Mouse (Mus musculus) stomach, postnatal 0 days (tissue): Measurements from ENCODE around the gene Tapbp. TPM values are rescaled to one million over a fixed set of nuclear protein-coding genes. Genes with fewer than 3 reads are reported as not detected.

Experiments
- ATAC-seq: fragments of 200-750 bp; cut with Nextera tagmentation; 2 replicates; pipeline ENCODE4 v1.8.0; 2017; ENCODE audit not compliant: low FRiP score, low TSS enrichment
- DNase-seq: peaks from one replicate; pipeline ENCODE4 v3.0.0-alpha.2; 2016; ENCODE audit warnings: low spot score
- H3K27ac ChIP-seq: fragments of 300-500 bp; sonication (generic); replicated peaks from 2 replicates; pipeline ENCODE4 v1.5.1; 2014; ENCODE audit warnings: mild to moderate bottlenecking, control low read depth
- H3K27me3 ChIP-seq: fragments of 300-500 bp; sonication (generic); 2 replicates; pipeline ENCODE4 v1.6.1; 2014; ENCODE audit warnings: low read length; ENCODE audit not compliant: control insufficient read depth, insufficient read depth
- H3K36me3 ChIP-seq: fragments of 300-500 bp; sonication (generic); 2 replicates; pipeline ENCODE4 v1.6.1; 2014; ENCODE audit warnings: low read length, mixed read lengths; ENCODE audit not compliant: control insufficient read depth, insufficient read depth
- H3K4me1 ChIP-seq: fragments of 300-500 bp; sonication (generic); replicated peaks from 2 replicates; pipeline ENCODE4 v1.6.1; 2014; ENCODE audit warnings: antibody characterized with exemption; ENCODE audit not compliant: control insufficient read depth, insufficient read depth
- H3K4me2 ChIP-seq: fragments of 300-500 bp; sonication (generic); replicated peaks from 2 replicates; pipeline ENCODE4 v1.6.1; 2014; ENCODE audit warnings: low read depth, mild to moderate bottlenecking, control low read depth, moderate library complexity
- H3K4me3 ChIP-seq: fragments of 300-500 bp; sonication (generic); 2 replicates; pipeline ENCODE4 v1.5.1; 2014; ENCODE audit warnings: low read depth, low read length, control low read depth
- H3K9ac ChIP-seq: fragments of 300-500 bp; sonication (generic); 2 replicates; pipeline ENCODE4 v1.6.1; 2014; ENCODE audit warnings: mild to moderate bottlenecking, low read length, control low read depth, mixed read lengths
- H3K9me3 ChIP-seq: fragments of 300-500 bp; sonication (generic); 2 replicates; pipeline ENCODE4 v1.6.1; 2016; ENCODE audit warnings: low read length; ENCODE audit not compliant: control insufficient read depth
- CTCF ChIP-seq: IDR thresholded peaks from 2 replicates; pipeline ENCODE4 v1.5.1; 2016; ENCODE audit warnings: antibody characterized with exemption, low read depth, mild to moderate bottlenecking, moderate library complexity
- EP300 ChIP-seq: optimal IDR thresholded peaks from 2 replicates; pipeline ENCODE3; 2016; ENCODE audit warnings: antibody characterized with exemption
- WGBS: fragments of 180-500 bp; shearing (Covaris S2); extraction: QIAGEN DNeasy Blood & Tissue Kit; methylation state at CpG from one replicate; pipeline ENCODE4 v1.1.7; 2014; 5-methylcytosine and 5-hydroxymethylcytosine counted together
- polyA plus RNA-seq: library from polyadenylated mRNA; unstranded; fragments of >200 nt; fragmentation: Nextera tagmentation; extraction: Ambion mirVana; gene quantifications from 2 replicates; pipeline ENCODE4 v1.2.1, GENCODE M21; 2015

Tapbp gene
- polyA plus RNA-seq, 1 experiment from 2014 or later = 63.7 TPM

DNA sequence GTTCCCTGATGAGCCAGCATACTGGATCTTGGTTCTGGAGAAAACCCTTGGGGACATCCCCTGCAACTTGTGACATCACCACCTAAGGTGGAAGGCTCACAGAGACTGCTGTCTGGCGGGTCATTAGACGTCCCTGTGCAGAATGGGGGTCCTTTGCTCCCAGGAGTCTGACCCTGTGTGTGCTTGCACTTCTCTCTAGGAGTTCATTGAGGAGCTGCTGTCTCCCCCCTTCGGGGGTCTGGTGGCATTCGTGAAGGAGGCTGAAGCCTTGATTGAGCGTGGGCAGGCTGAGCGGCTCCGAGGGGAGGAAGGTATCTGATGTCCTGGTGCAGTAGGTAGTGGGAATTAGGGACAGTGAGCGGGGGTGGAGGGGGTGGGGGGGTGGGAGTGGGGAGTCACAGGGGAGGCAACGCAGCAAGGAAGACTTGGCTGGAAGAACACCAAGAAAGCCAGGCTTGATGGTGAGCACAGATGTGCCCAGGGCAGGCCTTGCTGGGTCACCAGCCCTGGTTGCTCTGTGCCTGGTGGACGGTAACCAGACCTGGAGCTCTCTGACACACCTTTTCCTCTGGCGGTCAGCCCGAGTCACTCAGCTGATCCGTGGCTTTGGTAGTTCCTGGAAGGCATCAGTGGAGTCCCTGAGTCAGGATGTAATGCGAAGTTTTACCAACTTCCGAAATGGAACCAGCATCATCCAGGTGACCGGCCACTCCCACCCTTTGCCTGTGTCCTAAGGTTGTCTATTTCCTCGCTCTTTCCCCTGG is 49.6 kb downstream of the Tapbp start:
- H3K4me3 ChIP-seq = no peak overlapping the region
- H3K9ac ChIP-seq = no peak overlapping the region
- no peaks in the 10 kb centered on the region; the same call in 1 of the 2 replicates for H3K36me3 ChIP-seq
- WGBS = 86% methylated on average over 17 of the region's 17 CpGs
- H3K27ac ChIP-seq = no peak overlapping the region
- no peak overlapping the region for H3K4me2 ChIP-seq
- DNase-seq = no peak
- H3K4me1 ChIP-seq = no peaks in the 10 kb centered on the region
- H3K27me3 ChIP-seq = no peaks in the 10 kb centered on the region
- no peaks in the 10 kb centered on the region for H3K9me3 ChIP-seq
- TF ChIP-seq EP300 = no peak
- no peak for TF ChIP-seq CTCF
- no peak for ATAC-seq

DNA sequence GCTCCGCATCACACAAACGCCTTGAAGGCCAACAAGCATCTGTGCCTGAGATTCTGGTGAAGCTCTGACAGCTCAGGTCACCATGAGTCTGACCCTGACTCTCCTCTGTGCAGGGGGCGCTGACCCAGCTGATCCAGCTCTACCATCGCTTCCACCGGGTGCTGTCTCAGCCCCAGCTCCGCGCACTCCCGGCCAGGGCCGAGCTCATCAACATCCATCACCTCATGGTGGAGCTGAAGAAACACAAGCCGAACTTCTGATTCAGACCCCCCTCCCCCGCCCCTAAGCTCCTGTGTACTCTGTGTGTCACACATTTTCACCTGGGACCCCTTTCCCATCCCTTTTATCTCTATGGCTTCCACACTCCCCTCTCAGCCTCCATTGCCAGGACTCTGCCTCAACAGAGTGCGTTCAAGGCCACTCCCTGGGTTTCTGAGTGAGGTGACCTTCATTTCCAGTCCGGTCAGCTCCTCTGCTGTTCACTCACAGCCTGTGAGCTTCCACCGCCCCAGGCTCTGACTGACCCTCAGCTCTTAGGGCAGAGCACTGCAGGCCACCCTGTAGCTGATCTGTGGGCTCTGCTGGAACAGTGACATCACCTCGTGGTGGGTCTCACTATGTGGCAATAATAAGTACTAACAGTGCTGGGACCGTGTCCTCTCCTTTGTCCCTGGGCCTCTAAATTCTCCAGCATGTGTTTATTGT is 50.3 kb downstream of the Tapbp start:
- TF ChIP-seq EP300 (no peak), CTCF (no peak)
- no peak for DNase-seq
- Histone ChIP-seq H3K27ac (no peak overlapping the region), H3K9ac (no peak overlapping the region), H3K27me3 (no peaks in the 10 kb centered on the region), H3K4me1 (no peaks in the 10 kb centered on the region), H3K36me3 (no peaks in the 10 kb centered on the region), H3K4me2 (no peak overlapping the region), H3K4me3 (no peak overlapping the region), H3K9me3 (no peaks in the 10 kb centered on the region)
- ATAC-seq = no peak; the same call in 1 of the 2 replicates
- 82% methylated on average over 16 of the region's 16 CpGs for WGBS

DNA sequence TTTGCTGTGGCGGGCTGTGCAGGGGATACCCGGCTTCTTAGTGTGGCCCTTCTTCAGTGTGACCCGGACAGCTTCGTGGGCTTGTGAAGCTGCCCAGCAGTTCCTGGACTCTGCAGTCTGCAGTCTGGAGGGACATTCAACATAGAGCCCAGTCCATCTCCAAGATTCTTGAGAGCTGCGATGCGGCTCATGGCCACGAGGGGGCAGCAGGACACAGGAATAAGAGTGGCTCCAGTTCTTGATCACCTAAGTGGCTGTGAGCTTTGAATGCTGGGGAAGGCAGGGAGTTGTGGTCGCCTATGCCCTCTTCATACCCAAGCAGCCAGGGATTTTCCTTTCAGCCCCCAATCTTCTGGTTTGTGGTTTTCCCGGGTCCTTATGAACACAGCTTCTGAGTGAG is 52.8 kb downstream of the Tapbp start:
- no peak overlapping the region for H3K27ac ChIP-seq
- peak; percentile 87 for DNase-seq
- H3K4me1 ChIP-seq = no peaks in the 10 kb centered on the region
- H3K27me3 ChIP-seq = no peaks in the 10 kb centered on the region
- no peak overlapping the region for H3K4me3 ChIP-seq
- WGBS = 2% methylated on average over 9 of the region's 9 CpGs
- ATAC-seq = peak; percentile 75
- H3K36me3 ChIP-seq = no peaks in the 10 kb centered on the region
- no peak overlapping the region for H3K4me2 ChIP-seq
- peak; percentile 92 for TF ChIP-seq CTCF
- TF ChIP-seq EP300 = no peak
- no peaks in the 10 kb centered on the region for H3K9me3 ChIP-seq
- H3K9ac ChIP-seq = no peak overlapping the region

DNA sequence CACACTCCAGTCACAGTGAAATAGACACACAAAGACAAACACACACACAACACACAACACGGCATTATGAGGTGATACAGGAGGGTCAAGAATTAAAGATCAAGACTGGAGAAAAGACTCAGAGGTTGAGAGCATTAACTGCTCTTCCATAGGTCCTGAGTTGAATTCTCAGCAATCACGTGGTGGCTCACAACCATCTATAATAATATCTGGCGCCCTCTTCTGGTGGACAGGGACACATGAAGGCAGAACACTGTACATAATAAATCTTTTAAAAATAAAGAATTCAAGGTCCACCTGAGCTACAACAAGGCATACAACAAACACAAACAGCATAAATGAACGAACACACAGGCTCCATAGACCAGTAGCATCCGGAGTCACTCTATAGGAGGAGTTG is 53.2 kb downstream of the Tapbp start:
- Histone ChIP-seq H3K36me3 (no peaks in the 10 kb centered on the region), H3K9ac (no peak overlapping the region), H3K9me3 (no peaks in the 10 kb centered on the region), H3K27me3 (no peaks in the 10 kb centered on the region), H3K4me2 (no peak overlapping the region), H3K4me3 (no peak overlapping the region), H3K4me1 (no peaks in the 10 kb centered on the region), H3K27ac (no peak overlapping the region)
- DNase-seq (no peak), ATAC-seq (peak; percentile 53)
- peak; percentile 61 for TF ChIP-seq CTCF
- TF ChIP-seq EP300 = no peak
- WGBS = 26% methylated on average over 5 of the region's 5 CpGs

DNA sequence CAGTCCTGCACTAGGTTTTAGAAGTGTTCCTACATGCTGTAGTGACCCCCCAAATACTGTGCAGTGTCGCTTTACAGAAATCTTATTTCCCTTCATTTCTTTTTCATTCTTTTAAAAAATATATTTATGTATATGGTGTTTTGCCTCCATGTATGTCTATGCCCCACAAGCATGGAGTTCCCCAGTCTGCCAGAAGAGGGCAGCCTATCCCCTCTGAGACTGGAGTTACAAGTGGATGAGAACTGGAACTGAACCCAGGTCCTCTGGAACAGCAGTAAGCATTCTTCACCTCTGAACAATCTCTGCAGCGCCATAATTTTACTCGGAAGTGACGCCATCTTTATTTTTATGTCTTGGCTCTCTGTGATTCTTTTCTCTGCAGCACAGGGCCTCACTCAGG is 53.7 kb downstream of the Tapbp start:
- H3K4me2 ChIP-seq = no peak overlapping the region
- H3K4me3 ChIP-seq = no peak overlapping the region
- DNase-seq (no peak), ATAC-seq (no peak)
- no peaks in the 10 kb centered on the region for H3K36me3 ChIP-seq
- no peak overlapping the region for H3K9ac ChIP-seq
- no peaks in the 10 kb centered on the region for H3K4me1 ChIP-seq
- TF ChIP-seq CTCF (peak; percentile 50), EP300 (no peak)
- no peaks in the 10 kb centered on the region for H3K9me3 ChIP-seq
- H3K27ac ChIP-seq = no peak overlapping the region
- 81% methylated on average over 4 of the region's 4 CpGs for WGBS
- H3K27me3 ChIP-seq = no peaks in the 10 kb centered on the region

DNA sequence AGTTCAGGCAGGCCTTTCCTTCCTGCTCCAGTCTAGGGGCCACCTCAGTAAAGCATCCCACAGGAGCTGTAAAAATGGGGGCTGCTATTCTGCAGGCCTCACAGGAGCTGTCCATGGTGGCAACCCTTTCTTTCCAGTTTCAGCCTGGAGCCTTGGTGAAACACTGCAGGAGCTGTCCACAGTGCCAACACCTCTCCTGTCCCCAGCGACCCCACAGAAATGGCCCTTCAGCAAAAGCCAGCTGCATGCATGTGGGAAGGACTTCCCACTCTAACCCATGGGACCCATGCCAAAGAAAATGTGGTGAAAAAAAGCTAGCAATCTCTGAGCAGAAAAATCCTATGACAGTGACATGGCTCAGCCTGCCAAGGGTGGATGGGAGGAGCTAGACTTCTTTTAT is 57.0 kb downstream of the Tapbp start:
- ATAC-seq = no peak
- H3K4me2 ChIP-seq = no peak overlapping the region
- H3K9ac ChIP-seq = no peak overlapping the region
- no peaks in the 10 kb centered on the region for H3K36me3 ChIP-seq
- H3K4me3 ChIP-seq = no peak overlapping the region
- H3K4me1 ChIP-seq = no peaks in the 10 kb centered on the region
- H3K27me3 ChIP-seq = no peaks in the 10 kb centered on the region; the same call in 1 of the 2 replicates
- TF ChIP-seq CTCF (no peak), EP300 (no peak)
- 0% methylated on average over 1 of the region's 1 CpGs for WGBS
- H3K27ac ChIP-seq = no peak overlapping the region
- peak; percentile 40 for DNase-seq
- no peaks in the 10 kb centered on the region for H3K9me3 ChIP-seq
